Mouse (Mus musculus): ENCODE measurements around the gene Snx30.

Snx30 gene

GRCm38 (mm10) chr4:59902547-59902946 lies 96.9 kb downstream of the Snx30 start:
- DNase-seq (ENCODE audit: low spot score in 2 of 2), result no peak

- no peak for DNase-seq (ENCODE audit: low spot score in 2 of 2)
Measured at GRCm38 (mm10) chr4:59907092-59907491, 101.5 kb downstream of the Snx30 start.

- DNase-seq (ENCODE audit: low spot score in 2 of 2), result no peak
Measured at GRCm38 (mm10) chr4:59907657-59908230, 102.1 kb downstream of the Snx30 start.

- no peak for DNase-seq (ENCODE audit: low spot score in 2 of 2)
Measured at GRCm38 (mm10) chr4:59908785-59909184, 103.1 kb downstream of the Snx30 start.

- DNase-seq (ENCODE audit: low spot score in 2 of 2), result no peak
Measured at GRCm38 (mm10) chr4:59914608-59915403, 109.2 kb downstream of the Snx30 start, which contains the start of gene Slc46a2. TSS of gene Slc46a2 (minus strand) at chr4:59915056.

GRCm38 (mm10) chr4:59917966-59918365 lies 112.3 kb downstream of the Snx30 start:
- DNase-seq (ENCODE audit: low spot score in 2 of 2), result no peak

GRCm38 (mm10) chr4:59925082-59925481 lies 119.4 kb downstream of the Snx30 start:
- no peak for DNase-seq (ENCODE audit: low spot score in 2 of 2)

GRCm38 (mm10) chr4:59927666-59928065 lies 122.0 kb downstream of the Snx30 start:
- DNase-seq (ENCODE audit: low spot score in 2 of 2), result no peak

- peak; percentile 34 to 59 for DNase-seq (ENCODE audit: low spot score in 2 of 2)
Measured at GRCm38 (mm10) chr4:59928347-59928746, 122.7 kb downstream of the Snx30 start.

GRCm38 (mm10) chr4:59932505-59933281 lies 127.1 kb downstream of the Snx30 start:
- DNase-seq (ENCODE audit: low spot score in 2 of 2), result no peak

GRCm38 (mm10) chr4:59937543-59937942 lies 131.9 kb downstream of the Snx30 start:
- DNase-seq (ENCODE audit: low spot score in 2 of 2), result no peak

All from heart, adult 9 months (tissue).